Mouse (Mus musculus) testis, adult 2 months (tissue): ENCODE measurements around the gene 2010109A12Rik. TPM values are rescaled to one million over a fixed set of nuclear protein-coding genes. Genes with fewer than 3 reads are reported as not detected.

Experiments used
- H3K27ac ChIP-seq: fragments of 200-500 bp; 2 replicates; pipeline ENCODE4 v1.5.1; 2012; ENCODE audit warnings: low read depth, low read length; ENCODE audit not compliant: control insufficient read depth, insufficient read depth
- H3K27me3 ChIP-seq: fragments of 200-500 bp; 2 replicates; pipeline ENCODE4 v1.6.1; 2012; ENCODE audit warnings: mild to moderate bottlenecking, low read length, moderate library complexity; ENCODE audit not compliant: control insufficient read depth, insufficient read depth
- H3K36me3 ChIP-seq: fragments of 200-500 bp; 2 replicates; pipeline ENCODE4 v1.6.1; 2012; ENCODE audit warnings: mild to moderate bottlenecking, low read length; ENCODE audit not compliant: control insufficient read depth, insufficient read depth
- H3K4me1 ChIP-seq: fragments of 200-500 bp; 2 replicates; pipeline ENCODE4 v1.6.1; 2012; ENCODE audit warnings: low read length; ENCODE audit not compliant: control insufficient read depth, insufficient read depth
- H3K4me3 ChIP-seq: fragments of 200-500 bp; 2 replicates; pipeline ENCODE4 v1.5.1; 2012; ENCODE audit warnings: low read depth, mild to moderate bottlenecking, low read length, moderate library complexity, mixed read lengths; ENCODE audit not compliant: control insufficient read depth
- CTCF ChIP-seq: fragments of 200-500 bp; IDR thresholded peaks from 2 replicates; pipeline ENCODE4 v1.5.1; 2012; ENCODE audit warnings: low read depth, mild to moderate bottlenecking, inconsistent platforms, low read length, moderate library complexity; ENCODE audit not compliant: control insufficient read depth, insufficient read depth, insufficient replicate concordance
- POLR2A ChIP-seq: fragments of 200-500 bp; IDR thresholded peaks from 2 replicates; pipeline ENCODE4 v1.6.1; 2012; ENCODE audit warnings: low read depth, mild to moderate bottlenecking, inconsistent platforms, low read length, moderate library complexity; ENCODE audit not compliant: control insufficient read depth
- polyA plus RNA-seq: library from polyadenylated mRNA; depleted of rRNA; stranded (reverse); fragments of >200 nt; gene quantifications from 2 replicates; pipeline ENCODE4 v1.2.3, GENCODE M21; 2012

2010109A12Rik gene
- polyA plus RNA-seq, 1 experiment = 8.5 TPM

- H3K27ac ChIP-seq = no peak overlapping the region
- no peak for TF ChIP-seq CTCF
- no peak for TF ChIP-seq POLR2A
- H3K27me3 ChIP-seq = no peaks in the 10 kb centered on the region
- no peak overlapping the region for H3K4me3 ChIP-seq
- no peaks in the 10 kb centered on the region for H3K4me1 ChIP-seq
- no peaks in the 10 kb centered on the region for H3K36me3 ChIP-seq
Measured at GRCm38 (mm10) chr5:93229527-93229926, 23.2 kb downstream of the 2010109A12Rik start.

- Histone ChIP-seq H3K4me3 (no peak overlapping the region), H3K36me3 (no peaks in the 10 kb centered on the region), H3K27ac (no peak overlapping the region), H3K27me3 (no peaks in the 10 kb centered on the region), H3K4me1 (no peaks in the 10 kb centered on the region)
- TF ChIP-seq CTCF (no peak), POLR2A (no peak)
Measured at GRCm38 (mm10) chr5:93231721-93232120, 25.4 kb downstream of the 2010109A12Rik start.

- Histone ChIP-seq H3K4me3 (no peak overlapping the region), H3K27me3 (no peaks in the 10 kb centered on the region), H3K36me3 (no peaks in the 10 kb centered on the region), H3K27ac (no peak overlapping the region), H3K4me1 (no peaks in the 10 kb centered on the region)
- TF ChIP-seq POLR2A = no peak
- no peak for TF ChIP-seq CTCF
Measured at GRCm38 (mm10) chr5:93232838-93233237, 26.5 kb downstream of the 2010109A12Rik start.

- no peaks in the 10 kb centered on the region for H3K4me1 ChIP-seq
- H3K27ac ChIP-seq = no peak overlapping the region
- H3K36me3 ChIP-seq = no peaks in the 10 kb centered on the region
- no peak overlapping the region; the same call in 1 of the 2 replicates for H3K4me3 ChIP-seq
- H3K27me3 ChIP-seq = no peaks in the 10 kb centered on the region
- TF ChIP-seq POLR2A (no peak), CTCF (no peak)
Measured at GRCm38 (mm10) chr5:93234130-93234529, 27.8 kb downstream of the 2010109A12Rik start.

GRCm38 (mm10) chr5:93234605-93235004 is 28.3 kb downstream of the 2010109A12Rik start:
- Histone ChIP-seq H3K4me3 (no peak overlapping the region; the same call in 1 of the 2 replicates), H3K27me3 (no peaks in the 10 kb centered on the region), H3K27ac (no peak overlapping the region), H3K4me1 (no peaks in the 10 kb centered on the region), H3K36me3 (no peaks in the 10 kb centered on the region)
- TF ChIP-seq CTCF (no peak), POLR2A (no peak)

- no peaks in the 10 kb centered on the region for H3K27me3 ChIP-seq
- TF ChIP-seq POLR2A (no peak), CTCF (no peak)
- H3K4me1 ChIP-seq = no peaks in the 10 kb centered on the region
- no peak overlapping the region for H3K27ac ChIP-seq
- no peaks in the 10 kb centered on the region for H3K36me3 ChIP-seq
- no peak overlapping the region for H3K4me3 ChIP-seq
Measured at GRCm38 (mm10) chr5:93235888-93236287, 29.6 kb downstream of the 2010109A12Rik start.

GRCm38 (mm10) chr5:93236541-93236940 is 30.2 kb downstream of the 2010109A12Rik start:
- no peaks in the 10 kb centered on the region for H3K4me1 ChIP-seq
- no peak overlapping the region for H3K4me3 ChIP-seq
- H3K27ac ChIP-seq = no peak overlapping the region
- H3K27me3 ChIP-seq = no peaks in the 10 kb centered on the region
- TF ChIP-seq POLR2A (no peak), CTCF (no peak)
- no peaks in the 10 kb centered on the region for H3K36me3 ChIP-seq
